Mouse (Mus musculus) left cerebral cortex, adult 8-10 months (tissue): ENCODE measurements around the gene Bcl2l2. TPM values are rescaled to one million over a fixed set of nuclear protein-coding genes. Genes with fewer than 3 reads are reported as not detected.

ENCODE experiments used
- DNase-seq, 2 experiments: peaks; one replicate each; pipeline ENCODE4 v3.0.0; 2022; ENCODE audit warnings: low spot score in 2 of 2
- total RNA-seq, 4 experiments: library from RNA; stranded (reverse); gene quantifications; 2 replicates each; pipeline ENCODE4 v1.2.4; 2022

Gene Bcl2l2
- total RNA-seq, 4 experiments from 2014 or later, result 127 to 134 (median 132) TPM

- DNase-seq, result peak in 1 of 2 experiments; percentile 86
Measured at GRCm38 (mm10) chr14:54935904-54936830, 53.0 kb downstream of the Bcl2l2 start, which contains the start of gene Cmtm5. Gene Cmtm5, plus strand, starts transcription at chr14:54936261.

- no peak for DNase-seq
Measured at GRCm38 (mm10) chr14:54936831-54937160, 53.6 kb downstream of the Bcl2l2 start.

- DNase-seq, result no peak
Measured at GRCm38 (mm10) chr14:54937361-54938182, 54.4 kb downstream of the Bcl2l2 start.

Other genes starting within 250 kb of the Bcl2l2 start
- not detected for gene Gm17606, start 242.4 kb upstream of the Bcl2l2 start, total RNA-seq
- gene Cdh24, start 242.0 kb upstream of the Bcl2l2 start, total RNA-seq, result 1 to 10 TPM; 7.5 to 8.1 (median 7.8) TPM
- gene 1700123O20Rik, start 197.2 kb upstream of the Bcl2l2 start, total RNA-seq, result 10 to 100 TPM; 17.0 to 22.4 (median 19.2) TPM
- 100 to 1,000 TPM; 154 to 188 (median 170) TPM for gene Acin1, start 196.4 kb upstream of the Bcl2l2 start, total RNA-seq
- gene Gm29776, start 184.5 kb upstream of the Bcl2l2 start, total RNA-seq, result not detected
- not detected for gene Cebpe, start 171.2 kb upstream of the Bcl2l2 start, total RNA-seq
- gene Slc7a8, start 101.4 kb upstream of the Bcl2l2 start, total RNA-seq, result 10 to 100 TPM; 54.5 to 60.7 (median 58.5) TPM
- gene Rnf212b, start 69.2 kb upstream of the Bcl2l2 start, total RNA-seq, result not detected
- 10 to 100 TPM; 22.5 to 34.9 (median 24.2) TPM for gene Homez, start 12.4 kb upstream of the Bcl2l2 start, total RNA-seq
- gene Ppp1r3e, start 5.8 kb upstream of the Bcl2l2 start, total RNA-seq, result 10 to 100 TPM; 20.6 to 24.9 (median 22.7) TPM
- 1 to 10 TPM in 3 of 4 experiments, not detected in 1; 1.5 to 6.7 (median 4.2) TPM for gene Gm20521, start 64 bp downstream of the Bcl2l2 start, total RNA-seq
- 100 to 1,000 TPM; 231 to 262 (median 243) TPM for gene Pabpn1, start 9.1 kb downstream of the Bcl2l2 start, total RNA-seq
- 100 to 1,000 TPM; 565 to 622 (median 604) TPM for gene Slc22a17, start 29.8 kb downstream of the Bcl2l2 start, total RNA-seq
- gene Efs, start 42.7 kb downstream of the Bcl2l2 start, total RNA-seq, result 10 to 100 TPM in 1 of 4 experiments, 1 to 10 TPM in 3; 8.9 to 10.3 (median 9.1) TPM
- under 1 TPM in 1 of 4 experiments, not detected in 3; 0.53 TPM for gene Il25, start 49.3 kb downstream of the Bcl2l2 start, total RNA-seq
- 10 to 100 TPM; 60.3 to 67.9 (median 64.0) TPM for gene Cmtm5, start 52.9 kb downstream of the Bcl2l2 start, total RNA-seq
- gene Myh6, start 83.5 kb downstream of the Bcl2l2 start, total RNA-seq, result 1 to 10 TPM; 5.3 to 9.9 (median 7.7) TPM
- gene Gm17428, start 93.6 kb downstream of the Bcl2l2 start, total RNA-seq, result not detected
- gene Myh7, start 111.2 kb downstream of the Bcl2l2 start, total RNA-seq, result 10 to 100 TPM in 3 of 4 experiments, 1 to 10 TPM in 1; 10.0 to 21.2 (median 13.1) TPM
- gene Ngdn, start 132.1 kb downstream of the Bcl2l2 start, total RNA-seq, result 10 to 100 TPM; 30.2 to 34.4 (median 32.0) TPM
- 10 to 100 TPM; 36.0 to 41.7 (median 38.6) TPM for gene Zfhx2, start 208.9 kb downstream of the Bcl2l2 start, total RNA-seq
- gene Thtpa, start 211.4 kb downstream of the Bcl2l2 start, total RNA-seq, result 10 to 100 TPM; 26.2 to 31.5 (median 26.4) TPM
- 10 to 100 TPM in 3 of 4 experiments, 1 to 10 TPM in 1; 9.1 to 12.7 (median 12.1) TPM for gene Ap1g2, start 223.2 kb downstream of the Bcl2l2 start, total RNA-seq
- 100 to 1,000 TPM; 289 to 301 (median 292) TPM for gene Jph4, start 233.6 kb downstream of the Bcl2l2 start, total RNA-seq